Mouse (Mus musculus) left cerebral cortex, adult 9 months (tissue): Measurements from ENCODE around the gene Bcl9l.
A peak's percentile ranks its signal among the peaks of the same experiment; 100 is the strongest.

ENCODE experiments used
- DNase-seq, 2 experiments: peaks; one replicate each; pipeline ENCODE4 v3.0.0; 2022; ENCODE audit warnings: low spot score in 2 of 2

Gene Bcl9l

DNA sequence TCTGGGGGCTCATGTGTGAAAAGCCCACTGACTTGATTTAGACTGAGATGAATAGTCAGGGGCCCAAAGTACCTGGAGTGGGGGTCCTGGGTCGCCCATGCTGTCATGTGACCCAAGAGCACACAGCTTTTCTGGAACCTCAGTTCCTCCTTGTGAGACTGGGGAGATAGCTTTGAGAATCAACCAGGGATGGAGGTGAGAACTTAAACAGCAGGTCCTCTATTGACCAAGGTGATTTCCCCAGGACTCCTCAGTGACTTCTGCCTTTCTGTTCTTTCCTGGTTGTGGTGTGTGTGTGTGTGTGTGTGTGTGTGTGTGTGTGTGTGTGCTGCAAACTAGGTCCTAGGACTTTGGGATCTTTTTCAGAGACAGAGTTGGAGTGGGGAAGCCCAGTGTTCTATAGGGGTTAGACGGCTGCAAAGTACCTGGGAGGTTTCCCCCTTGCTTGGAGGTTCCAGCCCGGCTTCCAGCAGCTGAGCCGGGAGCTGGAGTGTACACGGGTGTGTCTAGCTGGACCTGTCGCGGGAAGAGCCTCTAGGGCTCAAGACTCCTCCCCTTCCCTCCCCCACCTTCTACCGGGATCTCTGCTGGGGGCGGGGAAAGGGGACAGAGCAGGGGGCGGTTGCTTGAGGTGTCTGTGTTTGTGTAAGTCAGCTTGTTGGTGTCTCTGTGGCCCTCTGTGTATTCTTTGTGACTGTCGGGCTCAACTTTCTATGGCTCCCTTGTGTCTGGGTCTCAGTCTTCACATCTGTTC lies 15.2 kb downstream of the Bcl9l start:
- no peak for DNase-seq

DNA sequence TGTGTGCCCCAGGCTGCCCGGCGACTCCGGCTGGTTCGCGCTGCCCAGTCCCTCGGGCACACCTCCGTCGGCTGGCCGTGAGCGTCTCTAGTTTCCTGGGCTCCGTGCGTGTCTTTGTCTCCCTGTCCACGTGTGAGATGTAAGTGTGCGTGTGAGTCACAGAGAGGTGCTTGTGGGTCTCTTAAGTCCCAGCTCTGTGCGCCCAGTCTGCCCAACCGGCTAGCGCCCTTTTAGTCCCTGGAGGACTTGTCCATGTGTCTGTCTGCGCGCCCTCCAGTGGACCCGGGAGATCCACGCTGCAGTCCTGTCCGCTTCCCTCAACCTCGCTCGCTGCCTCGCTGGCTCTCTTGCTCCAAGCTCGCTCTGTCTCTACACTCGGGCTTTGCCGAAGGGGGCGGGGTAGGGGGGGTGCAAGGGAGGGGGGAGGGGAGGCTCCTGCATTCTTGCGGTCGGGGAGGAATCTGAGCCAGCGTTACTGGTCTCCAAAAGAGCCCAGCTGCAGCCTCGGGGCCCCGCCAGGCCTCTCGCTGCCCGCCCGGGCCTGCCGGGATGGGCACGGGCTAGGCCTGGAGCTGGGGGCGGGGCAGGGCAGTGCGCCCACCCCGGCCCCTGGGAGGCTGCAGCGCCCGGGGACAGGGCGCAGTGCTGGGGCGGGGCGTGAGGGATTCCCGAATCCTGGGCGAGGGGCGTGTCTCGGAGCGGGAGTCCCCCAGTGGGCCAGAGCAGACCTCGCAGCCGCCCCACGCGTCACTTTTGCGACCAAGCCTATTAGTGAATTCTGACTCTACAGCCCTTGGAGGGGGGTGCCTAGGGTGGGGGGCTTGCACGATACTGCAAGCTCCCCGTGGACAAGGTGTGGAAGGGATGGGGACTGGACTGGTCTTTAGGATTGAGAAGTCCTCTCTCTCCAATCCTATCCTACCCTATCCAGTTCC lies 16.1 kb downstream of the Bcl9l start:
- peak in 1 of 2 experiments; percentile 72 for DNase-seq

DNA sequence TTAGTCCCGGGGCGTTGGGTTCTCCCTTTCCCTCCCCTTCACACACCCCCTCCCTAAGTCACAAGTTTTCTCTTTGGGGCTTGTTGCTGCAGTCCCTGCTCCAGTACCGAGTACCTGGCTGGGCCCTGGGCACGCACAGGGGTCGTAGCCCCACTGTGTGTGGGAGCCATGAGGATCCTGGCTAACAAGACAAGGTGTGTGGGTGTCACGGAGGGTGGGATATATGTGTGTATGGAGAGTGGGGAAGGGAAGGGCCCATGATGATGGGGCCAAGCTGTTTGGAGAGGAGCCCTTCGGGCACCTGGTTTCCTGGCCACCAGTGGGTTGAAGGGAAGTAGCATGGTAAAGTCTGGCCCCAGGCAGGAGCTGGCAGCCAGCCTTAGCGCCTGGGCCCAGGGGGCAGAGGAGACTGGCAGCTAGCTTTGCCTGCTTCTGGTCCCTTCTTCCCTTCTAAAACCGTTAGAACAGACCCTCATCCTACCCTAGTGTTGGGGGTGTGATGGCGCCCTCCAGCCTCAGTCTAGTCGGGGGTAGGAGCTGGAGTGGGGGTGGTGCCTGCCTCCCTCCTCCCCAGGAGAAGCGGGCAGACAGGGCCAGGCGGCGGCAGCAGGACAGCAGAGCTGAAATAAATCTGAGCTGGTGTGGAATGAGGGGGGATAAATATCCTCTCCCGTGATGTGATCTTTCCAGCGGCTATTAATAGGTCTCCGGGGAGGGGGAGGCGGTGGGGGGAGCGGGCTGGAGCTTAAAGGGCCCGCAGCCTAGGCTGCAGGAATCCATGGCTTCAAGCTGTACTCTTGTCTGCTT lies 16.9 kb downstream of the Bcl9l start:
- no peak for DNase-seq

DNA sequence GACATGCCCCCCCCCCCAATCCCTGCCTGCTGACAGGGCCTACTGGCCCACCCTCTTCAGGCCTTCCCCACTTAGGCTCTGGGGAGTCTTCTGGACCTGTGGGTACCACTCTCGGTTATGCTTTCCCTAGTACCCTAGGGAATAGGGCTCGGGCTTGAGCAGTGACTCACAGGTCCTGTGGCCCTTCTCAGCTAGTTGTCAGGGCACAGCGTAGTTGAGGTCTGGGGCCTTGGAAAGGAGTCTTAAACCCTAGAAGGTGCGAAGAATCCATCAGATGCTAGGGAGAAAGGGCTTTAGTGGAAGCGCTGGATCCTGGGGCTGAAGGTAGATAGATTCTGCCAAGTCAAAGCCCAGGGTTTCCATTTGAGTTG lies 17.5 kb downstream of the Bcl9l start:
- no peak for DNase-seq

DNA sequence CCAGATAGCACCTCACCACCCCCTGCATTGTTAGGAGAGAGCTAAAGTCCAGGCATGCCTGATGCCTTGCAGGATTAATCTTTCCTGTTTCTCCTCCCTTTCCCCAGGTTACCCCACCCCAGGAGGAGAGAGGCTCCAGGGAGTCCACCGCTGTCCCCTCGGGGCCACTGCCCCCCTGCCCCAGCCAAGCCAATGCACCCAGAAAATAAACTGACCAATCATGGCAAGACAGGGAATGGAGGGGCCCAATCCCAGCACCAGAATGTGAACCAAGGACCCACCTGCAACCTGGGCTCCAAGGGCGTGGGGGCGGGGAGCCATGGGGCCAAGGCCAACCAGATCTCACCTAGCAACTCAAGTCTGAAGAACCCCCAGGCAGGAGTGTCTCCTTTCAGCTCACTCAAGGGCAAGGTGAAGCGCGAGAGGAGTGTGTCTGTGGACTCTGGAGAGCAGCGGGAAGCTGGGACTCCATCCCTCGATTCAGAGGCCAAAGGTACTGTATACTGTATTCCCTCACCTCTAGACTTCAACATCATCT lies 18.1 kb downstream of the Bcl9l start:
- DNase-seq = no peak

DNA sequence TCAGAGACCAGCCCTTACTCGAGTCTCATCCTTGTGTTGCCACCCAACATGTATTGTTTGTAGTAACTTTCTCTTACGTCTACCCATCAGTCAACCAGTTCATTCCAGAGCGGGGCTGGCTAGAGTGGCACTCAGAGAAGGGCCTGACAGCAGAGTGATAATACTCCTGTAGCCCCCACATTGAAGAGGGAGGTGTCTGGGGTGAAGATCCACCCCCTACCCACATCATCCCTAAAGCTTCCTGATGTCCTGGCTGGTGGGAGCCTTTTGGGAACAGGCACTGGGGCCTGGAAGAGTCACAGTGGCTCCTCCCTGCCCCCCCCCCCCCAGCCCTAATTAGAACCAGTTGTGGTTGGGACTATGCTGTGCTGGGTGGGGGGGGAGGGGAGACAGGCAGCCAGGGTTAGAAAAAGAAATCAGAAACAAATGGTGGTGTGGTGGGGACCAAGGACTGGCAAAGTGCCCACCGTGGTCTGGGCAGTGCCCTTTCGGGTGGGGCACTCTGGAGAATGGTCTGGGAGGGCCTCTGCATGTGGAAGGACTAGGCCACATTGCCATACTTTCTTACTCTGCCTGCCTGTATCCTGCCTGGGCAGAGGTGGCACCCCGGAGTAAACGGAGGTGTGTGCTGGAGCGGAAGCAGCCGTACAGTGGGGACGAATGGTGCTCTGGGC lies 18.7 kb downstream of the Bcl9l start:
- DNase-seq = no peak

DNA sequence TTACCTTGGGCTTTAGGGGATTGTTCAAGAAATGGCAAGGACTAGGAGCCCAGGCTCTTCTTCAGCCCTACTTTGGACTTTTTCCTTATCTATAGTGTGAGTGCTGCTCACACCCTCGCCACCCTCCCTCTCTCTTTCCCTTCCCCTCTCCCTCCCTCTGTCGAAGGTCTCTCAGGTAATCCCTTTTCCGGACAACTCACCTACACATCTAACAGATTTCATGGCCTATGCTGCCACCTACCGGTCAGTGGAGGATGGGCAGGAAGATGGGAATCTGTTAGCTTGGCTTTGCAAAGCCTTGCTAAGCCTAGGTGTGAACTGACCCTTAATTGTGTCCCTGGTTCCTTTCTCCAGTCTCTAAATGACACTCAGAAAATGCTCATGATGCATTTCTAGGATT lies 19.4 kb downstream of the Bcl9l start:
- DNase-seq = peak in 1 of 2 experiments; percentile 87

DNA sequence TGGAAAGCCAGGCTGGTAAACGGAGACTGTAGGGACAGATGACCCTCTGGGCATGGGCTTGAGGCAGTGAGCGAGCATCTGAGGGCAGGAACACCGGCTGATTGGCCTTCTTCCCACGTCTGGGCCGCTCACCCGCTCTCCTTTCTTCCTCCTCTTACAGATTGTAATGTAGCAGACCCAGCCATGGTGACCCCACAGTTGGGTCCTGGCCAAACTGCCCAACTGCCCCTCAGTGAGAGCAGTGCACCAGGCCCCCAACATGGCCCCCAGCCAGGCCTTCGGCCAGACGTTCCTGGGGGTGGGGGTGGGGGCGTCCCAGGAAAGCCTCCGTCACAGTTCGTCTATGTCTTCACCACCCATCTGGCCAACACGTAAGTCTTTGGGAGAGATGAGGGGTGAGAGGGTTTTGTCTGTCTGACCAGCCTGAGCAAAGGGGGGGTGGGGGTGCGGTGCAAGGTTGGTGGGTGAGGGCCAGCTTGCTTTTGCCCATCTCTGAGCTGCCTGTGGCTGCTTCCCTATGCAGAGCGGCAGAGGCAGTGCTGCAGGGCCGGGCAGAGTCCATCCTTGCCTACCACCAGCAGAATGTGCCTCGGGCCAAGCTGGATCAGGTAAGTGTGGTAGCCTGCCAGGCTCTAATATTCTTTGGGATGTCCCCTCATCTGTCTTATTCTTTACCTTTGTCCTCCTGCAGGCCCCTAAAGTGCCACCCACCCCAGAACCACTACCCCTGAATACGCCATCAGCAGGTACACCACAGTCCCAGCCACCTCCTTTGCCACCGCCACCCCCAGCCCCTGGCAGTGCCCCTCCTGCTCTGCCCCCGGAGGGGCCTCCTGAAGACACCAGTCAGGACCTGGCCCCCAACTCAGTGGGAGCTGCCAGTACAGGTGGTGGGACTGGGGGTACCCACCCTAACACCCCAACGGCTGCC lies 22.5 kb downstream of the Bcl9l start:
- no peak for DNase-seq

DNA sequence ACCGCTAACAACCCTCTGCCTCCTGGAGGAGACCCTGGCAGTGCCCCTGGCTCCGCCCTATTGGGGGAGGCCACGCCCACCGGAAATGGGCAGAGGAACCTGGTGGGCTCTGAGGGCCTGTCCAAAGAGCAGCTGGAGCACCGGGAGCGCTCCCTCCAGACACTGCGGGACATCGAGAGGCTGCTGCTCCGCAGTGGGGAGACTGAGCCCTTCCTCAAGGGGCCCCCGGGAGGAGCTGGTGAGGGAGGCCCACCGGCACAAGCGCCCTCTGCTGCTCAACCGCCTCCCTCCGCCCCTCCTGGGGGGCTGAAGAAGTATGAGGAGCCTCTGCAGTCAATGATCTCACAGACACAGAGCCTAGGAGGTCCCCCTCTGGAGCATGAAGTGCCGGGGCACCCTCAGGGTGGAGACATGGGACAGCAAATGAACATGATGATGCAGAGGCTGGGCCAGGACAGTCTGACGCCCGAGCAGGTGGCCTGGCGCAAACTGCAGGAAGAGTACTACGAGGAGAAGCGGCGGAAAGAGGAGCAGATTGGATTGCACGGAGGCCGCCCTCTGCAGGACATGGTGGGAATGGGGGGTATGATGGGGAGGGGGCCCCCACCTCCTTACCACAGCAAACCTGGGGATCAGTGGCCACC lies 23.3 kb downstream of the Bcl9l start:
- DNase-seq = no peak

DNA sequence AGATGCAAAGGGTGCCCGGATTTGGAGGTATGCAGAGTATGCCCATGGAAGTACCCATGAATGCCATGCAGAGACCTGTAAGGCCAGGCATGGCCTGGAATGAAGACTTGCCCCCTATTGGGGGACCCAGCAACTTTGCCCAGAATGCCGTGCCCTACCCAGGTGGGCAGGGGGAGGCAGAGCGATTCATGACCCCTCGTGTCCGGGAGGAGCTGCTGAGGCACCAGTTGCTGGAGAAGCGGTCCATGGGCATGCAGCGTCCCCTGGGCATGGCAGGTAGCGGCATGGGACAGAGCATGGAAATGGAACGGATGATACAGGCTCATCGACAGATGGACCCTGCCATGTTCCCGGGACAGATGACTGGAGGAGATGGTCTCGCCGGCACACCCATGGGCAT lies 23.9 kb downstream of the Bcl9l start:
- DNase-seq = no peak

DNA sequence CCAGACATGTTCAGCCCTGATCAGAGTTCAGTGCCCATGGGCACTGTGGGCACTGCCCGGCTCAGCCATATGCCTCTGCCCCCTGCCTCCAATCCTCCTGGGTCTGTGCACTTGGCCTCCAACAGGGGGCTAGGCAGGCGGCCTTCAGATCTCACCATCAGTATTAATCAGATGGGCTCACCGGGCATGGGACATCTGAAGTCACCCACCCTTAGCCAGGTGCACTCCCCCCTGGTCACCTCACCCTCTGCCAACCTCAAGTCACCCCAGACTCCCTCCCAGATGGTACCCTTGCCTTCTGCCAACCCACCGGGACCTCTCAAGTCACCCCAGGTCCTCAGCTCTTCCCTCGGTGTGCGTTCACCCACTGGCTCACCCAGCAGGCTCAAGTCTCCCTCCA lies 24.7 kb downstream of the Bcl9l start:
- DNase-seq = no peak

DNA sequence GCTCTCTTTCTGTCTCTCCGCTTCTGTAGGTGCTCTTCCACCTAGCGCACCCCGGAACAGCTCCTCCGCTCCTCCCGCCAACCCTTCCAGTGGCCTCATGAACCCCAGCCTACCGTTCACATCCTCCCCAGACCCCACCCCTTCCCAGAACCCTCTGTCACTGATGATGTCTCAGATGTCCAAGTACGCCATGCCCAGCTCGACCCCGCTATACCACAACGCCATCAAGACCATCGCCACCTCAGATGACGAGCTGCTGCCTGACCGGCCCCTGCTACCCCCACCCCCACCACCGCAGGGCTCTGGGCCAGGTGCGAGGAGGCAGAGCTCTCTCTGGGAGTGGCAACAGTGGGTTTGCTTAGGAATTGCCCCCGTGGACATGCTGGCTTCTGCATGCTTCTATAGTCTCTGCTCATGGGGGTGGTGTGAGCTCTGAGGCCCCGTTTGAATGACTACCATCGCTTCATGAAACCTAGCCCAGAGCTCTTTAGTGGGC lies 25.5 kb downstream of the Bcl9l start:
- no peak for DNase-seq

DNA sequence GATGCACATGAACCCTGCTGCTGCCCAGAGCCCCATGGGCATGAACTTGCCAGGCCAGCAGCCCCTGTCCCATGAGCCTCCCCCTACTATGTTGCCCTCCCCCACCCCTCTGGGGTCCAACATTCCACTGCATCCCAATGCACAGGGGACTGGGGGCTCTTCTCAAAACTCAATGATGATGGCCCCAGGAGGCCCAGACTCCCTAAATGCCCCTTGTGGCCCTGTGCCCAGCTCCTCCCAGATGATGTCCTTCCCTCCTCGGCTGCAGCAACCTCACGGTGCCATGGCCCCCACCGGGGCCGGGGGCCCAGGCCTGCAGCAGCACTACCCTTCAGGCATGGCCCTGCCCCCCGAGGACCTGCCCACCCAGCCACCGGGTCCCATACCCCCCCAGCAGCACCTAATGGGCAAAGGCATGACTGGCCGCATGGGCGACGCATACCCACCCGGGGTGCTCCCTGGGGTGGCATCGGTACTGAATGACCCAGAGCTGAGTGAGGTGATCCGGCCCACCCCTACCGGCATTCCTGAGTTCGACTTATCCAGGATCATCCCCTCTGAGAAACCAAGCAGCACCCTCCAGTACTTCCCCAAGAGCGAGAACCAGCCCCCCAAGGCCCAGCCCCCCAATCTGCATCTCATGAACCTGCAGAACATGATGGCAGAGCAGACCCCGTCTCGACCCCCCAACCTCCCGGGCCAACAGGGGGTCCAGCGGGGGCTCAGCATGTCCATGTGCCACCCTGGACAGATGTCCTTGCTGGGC lies 26.3 kb downstream of the Bcl9l start:
- DNase-seq = no peak

DNA sequence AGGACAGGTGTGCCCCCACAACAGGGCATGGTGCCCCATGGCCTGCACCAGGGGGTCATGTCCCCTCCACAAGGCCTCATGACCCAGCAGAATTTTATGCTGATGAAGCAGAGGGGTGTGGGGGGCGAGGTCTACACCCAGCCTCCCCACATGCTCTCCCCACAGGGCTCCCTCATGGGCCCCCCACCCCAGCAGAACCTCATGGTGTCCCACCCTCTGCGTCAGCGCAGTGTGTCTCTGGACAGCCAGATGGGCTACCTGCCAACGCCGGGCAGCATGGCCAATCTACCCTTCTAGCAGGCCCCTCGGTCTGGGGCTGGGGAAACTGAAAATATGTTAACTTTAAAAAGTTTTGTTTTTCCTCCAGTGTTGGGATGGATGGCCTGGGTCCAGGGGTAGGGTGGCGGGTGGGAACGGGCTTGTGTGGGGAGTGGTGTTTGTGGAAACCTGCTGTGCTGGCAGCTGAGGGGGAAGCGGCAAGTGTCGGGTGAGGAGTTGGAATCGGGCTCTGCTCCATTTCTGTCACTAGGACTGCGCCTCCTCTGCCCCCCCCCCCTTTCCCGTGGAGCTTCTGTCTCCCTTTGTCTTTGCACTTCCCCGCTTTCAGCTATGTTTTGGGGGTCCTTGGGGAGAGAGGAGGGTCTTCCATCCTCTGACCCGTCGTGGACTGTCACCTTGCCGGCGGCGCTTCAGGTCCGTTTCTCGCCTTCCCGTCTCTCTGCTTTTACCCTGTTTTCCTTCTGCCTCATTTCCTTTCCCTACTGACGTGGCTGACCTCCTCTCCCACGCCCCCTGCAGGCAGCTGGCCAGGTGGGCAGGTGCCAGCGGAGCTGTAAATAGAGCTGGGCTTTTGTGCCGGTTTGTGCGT lies 27.1 kb downstream of the Bcl9l start:
- peak in 1 of 2 experiments; percentile 85 for DNase-seq

DNA sequence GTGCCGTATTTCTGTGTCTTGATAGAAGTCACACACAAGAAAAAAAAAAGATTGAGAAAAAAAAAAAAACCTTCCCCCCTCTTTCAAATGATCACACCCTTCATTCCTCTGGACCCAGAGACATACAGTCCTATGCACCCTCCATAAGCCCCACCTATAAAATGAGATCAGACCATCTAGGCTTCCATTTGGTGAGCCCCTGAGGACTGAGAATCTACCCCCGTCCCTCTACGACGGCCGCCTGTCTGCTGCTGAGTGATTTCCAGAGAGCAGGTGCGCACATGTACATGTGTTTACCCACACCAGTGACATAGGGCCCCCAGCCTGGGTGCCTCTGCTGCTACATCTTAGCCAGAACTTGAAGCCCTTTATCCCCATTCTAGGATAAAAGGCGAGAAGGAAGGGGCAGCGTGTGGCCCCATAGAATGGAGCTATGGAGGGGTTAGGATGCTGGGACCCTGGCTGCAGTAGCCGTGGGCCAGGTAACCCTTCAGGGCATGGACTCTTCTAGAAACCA lies 27.8 kb downstream of the Bcl9l start:
- no peak for DNase-seq

DNA sequence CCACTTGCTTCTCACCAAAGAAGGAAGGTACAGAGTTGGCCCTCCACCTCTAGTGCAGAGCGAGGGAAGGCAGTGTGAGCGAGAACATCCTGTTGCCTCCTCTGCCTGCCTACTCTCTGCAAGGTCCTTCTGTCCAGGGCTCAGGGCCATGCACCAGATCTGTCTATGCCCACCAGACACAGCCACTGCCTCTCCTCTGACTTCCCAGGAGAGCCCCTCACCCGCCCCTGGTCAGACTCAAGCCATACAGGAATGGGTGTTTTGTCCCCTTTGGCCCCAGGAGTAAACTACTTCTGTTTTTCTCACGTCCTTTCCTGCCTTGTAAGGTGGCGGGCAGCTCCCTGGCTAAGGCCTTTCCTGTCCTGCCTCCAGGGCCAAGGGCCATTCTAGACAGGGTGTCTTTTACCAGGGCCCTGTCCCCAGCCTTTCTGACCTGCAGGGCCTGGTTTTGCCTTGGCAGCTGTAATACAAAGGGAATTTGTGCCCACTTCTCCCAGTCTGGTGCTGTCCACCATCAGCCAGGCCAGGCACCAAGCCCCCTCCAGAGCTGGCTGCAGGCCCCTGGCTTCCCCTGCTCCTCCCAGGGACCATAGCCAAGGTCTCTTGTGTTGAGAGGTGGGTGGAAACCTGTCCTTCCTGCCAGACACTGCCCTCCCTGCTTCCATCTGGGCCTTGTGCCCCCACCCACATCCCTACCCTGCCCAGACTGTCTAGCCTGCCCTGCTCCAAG lies 28.4 kb downstream of the Bcl9l start:
- DNase-seq = peak in 1 of 2 experiments; percentile 33
